11 mouse cellular contexts compared by ENCODE assay signal in genomic region chr9:113248703-113249274, GRCm38 (mm10).
DNase-seq lines count a peak whose midpoint lies in the region; ATAC-seq lines count a peak whose summit lies in the region.
"Had no signal": no experiment of that assay in that cellular context is flagged by ENCODE, and none has a peak within 500 bp of the region (broad histone marks: within the 10 kb centered on the region; RNA-seq: fewer than 3 reads in every experiment).

No protein-coding gene starts in this region.

- DNase-seq in layer of hippocampus, adult 9-11 months, result peak; percentile 67
- DNase-seq in layer of hippocampus, adult 9-10 months (ENCODE audit: low spot score), result no peak
- peak; percentile 48 for DNase-seq in right cerebral cortex, postnatal 4 days
- no peak for DNase-seq in heart, postnatal 25 days (ENCODE audit: low spot score)
- DNase-seq in ovary, postnatal 36 days (ENCODE audit: low spot score), result no peak
- DNase-seq in spleen, adult 18-20 months, result no peak
- DNase-seq: kidney, adult 2 months had no signal

- H3K4me1 ChIP-seq in hindbrain, embryonic 13.5 days (replicated peaks), result 0 out of 2 replicates have a peak, but pooled peaks cover 10% of the 10 kb centered on the region
- peaks cover 4% of the 10 kb centered on the region; the same call in 1 of the 2 replicates for H3K4me1 ChIP-seq in midbrain, embryonic 13.5 days (replicated peaks)
- H3K4me1 ChIP-seq: lung, embryonic 15.5 days had no signal

- H3K9ac ChIP-seq in hindbrain, embryonic 13.5 days, result no peak overlapping the region
- H3K9ac ChIP-seq in midbrain, embryonic 13.5 days (replicated peaks), result no peak overlapping the region
- H3K9ac ChIP-seq: lung, embryonic 15.5 days had no signal

- 0 out of 2 replicates have a peak, but pooled peaks have one; percentile 68 for ATAC-seq in hindbrain, embryonic 13.5 days (ENCODE audit: low FRiP score)
- ATAC-seq in midbrain, embryonic 13.5 days, result peak; percentile 56; the same call in 1 of the 2 replicates
- ATAC-seq: activated CD4-positive, CD25-positive, alpha-beta regulatory T cell, adult 4 months had no signal

- no peak overlapping the region for H3K4me2 ChIP-seq in hindbrain, embryonic 13.5 days
- H3K4me2 ChIP-seq in midbrain, embryonic 13.5 days (replicated peaks), result no peak overlapping the region
- H3K4me2 ChIP-seq: lung, embryonic 15.5 days had no signal

- WGBS in hindbrain, embryonic 13.5 days, result 36% methylated on average over 12 of the region's 12 CpGs
- 42% methylated on average over 12 of the region's 12 CpGs for WGBS in midbrain, embryonic 13.5 days

- peak overlapping the region; percentile 59; the same call in 1 of the 2 replicates for H3K27ac ChIP-seq in hindbrain, embryonic 13.5 days
- no peak overlapping the region; the same call in 1 of the 2 replicates for H3K27ac ChIP-seq in midbrain, embryonic 13.5 days
- H3K27ac ChIP-seq: lung, embryonic 15.5 days had no signal

- H3K27me3 ChIP-seq in hindbrain, embryonic 13.5 days, result no peaks in the 10 kb centered on the region
- no peaks in the 10 kb centered on the region for H3K27me3 ChIP-seq in midbrain, embryonic 13.5 days
- H3K27me3 ChIP-seq: lung, embryonic 15.5 days had no signal

- H3K36me3 ChIP-seq in hindbrain, embryonic 13.5 days, result no peaks in the 10 kb centered on the region
- no peaks in the 10 kb centered on the region for H3K36me3 ChIP-seq in midbrain, embryonic 13.5 days
- H3K36me3 ChIP-seq: lung, embryonic 15.5 days had no signal

- intact Hi-C loops in heart, postnatal 25 days (cut with DNase I), result no loop called here

- H3K9me3 ChIP-seq in hindbrain, embryonic 13.5 days, result no peaks in the 10 kb centered on the region
- H3K9me3 ChIP-seq in midbrain, embryonic 13.5 days, result no peaks in the 10 kb centered on the region
- H3K9me3 ChIP-seq: lung, embryonic 15.5 days had no signal

- no peak overlapping the region for H3K4me3 ChIP-seq in hindbrain, embryonic 13.5 days
- no peak overlapping the region for H3K4me3 ChIP-seq in midbrain, embryonic 13.5 days (replicated peaks)
- H3K4me3 ChIP-seq: lung, embryonic 15.5 days had no signal

Comparison
In these comparisons a context has a peak if more than half of its experiments do, and no peak if none do; other contexts are left out.
1. DNase-seq: peak in layer of hippocampus, adult 9-11 months (single experiment) and right cerebral cortex, postnatal 4 days (single experiment); none in layer of hippocampus, adult 9-10 months (single experiment), heart, postnatal 25 days (single experiment), ovary, postnatal 36 days (single experiment) and spleen, adult 18-20 months (0 of 2).